Comparison of ENCODE assay signal across 8 mouse cellular contexts in genomic region chr11:120577211-120578023, GRCm38 (mm10). TPM values are rescaled to one million over a fixed set of nuclear protein-coding genes. Genes with fewer than 3 reads are reported as not detected.
A peak's percentile ranks its signal among the peaks of the same experiment; 100 is the strongest.
DNase-seq lines count a peak whose midpoint lies in the region; ATAC-seq and TF ChIP-seq lines count a peak whose summit lies in the region.

No protein-coding gene starts in this region.

- peaks cover 24% of the 10 kb centered on the region for H3K36me3 ChIP-seq in neural tube, embryonic 14.5 days (ENCODE audit: control insufficient read depth, insufficient read depth, low read length)
- H3K36me3 ChIP-seq in embryonic facial prominence, embryonic 14.5 days (ENCODE audit: control insufficient read depth, insufficient read depth, low read length): peaks cover 33% of the 10 kb centered on the region
- H3K36me3 ChIP-seq in liver, embryonic 14.5 days (replicated peaks; ENCODE audit: control insufficient read depth, insufficient read depth, low read depth): peaks cover 18% of the 10 kb centered on the region

- TF ChIP-seq CTCF in cerebellum, adult 2 months (IDR thresholded peaks at IDR 0.05; ENCODE audit: borderline replicate concordance, insufficient read depth, low read depth, low read length): peak; percentile 23; the same call in 1 of the 2 replicates
- peak; percentile 50 for TF ChIP-seq CTCF in liver, embryonic 14.5 days (IDR thresholded peaks at IDR 0.05; ENCODE audit: low read depth)

- 0 out of 2 replicates have a peak overlapping the region, but pooled peaks have one; percentile 16 for H3K9ac ChIP-seq in neural tube, embryonic 14.5 days (replicated peaks; ENCODE audit: low read depth, low read length)
- H3K9ac ChIP-seq in embryonic facial prominence, embryonic 14.5 days (ENCODE audit: low read depth, low read length): 0 out of 2 replicates have a peak overlapping the region, but pooled peaks have one; percentile 36
- H3K9ac ChIP-seq in liver, embryonic 14.5 days (replicated peaks): no peak overlapping the region

- TF ChIP-seq POLR2A in cerebellum, adult 2 months (IDR thresholded peaks at IDR 0.05; ENCODE audit: borderline replicate concordance, insufficient read depth, low read length): no peak

- H3K4me1 ChIP-seq in cerebellum, adult 2 months (ENCODE audit: control insufficient read depth, insufficient read depth, low read length): peaks cover 13% of the 10 kb centered on the region
- H3K4me1 ChIP-seq in neural tube, embryonic 14.5 days (ENCODE audit: control insufficient read depth, insufficient read depth, low read length): peaks cover 25% of the 10 kb centered on the region
- peaks cover 16% of the 10 kb centered on the region for H3K4me1 ChIP-seq in embryonic facial prominence, embryonic 14.5 days (ENCODE audit: control insufficient read depth, insufficient read depth, low read length)
- H3K4me1 ChIP-seq in liver, embryonic 14.5 days (replicated peaks; ENCODE audit: control insufficient read depth in 2 of 2, insufficient read depth in 2 of 2, low read length in 1 of 2): peaks cover 22 to 25% of the 10 kb centered on the region in 2 experiments

- no peak overlapping the region for H3K4me3 ChIP-seq in cerebellum, adult 2 months (replicated peaks; ENCODE audit: insufficient read depth, low read depth, low read length)
- H3K4me3 ChIP-seq in neural tube, embryonic 14.5 days (ENCODE audit: low read depth, low read length): no peak overlapping the region
- H3K4me3 ChIP-seq in embryonic facial prominence, embryonic 14.5 days (ENCODE audit: low read depth, low read length): no peak overlapping the region
- H3K4me3 ChIP-seq in liver, embryonic 14.5 days (ENCODE audit: insufficient read depth in 1 of 2, low read depth in 2 of 2, low read length in 2 of 2): no peak overlapping the region

- TF ChIP-seq EP300 in liver, embryonic 14.5 days (IDR thresholded peaks at IDR 0.05; ENCODE audit: low read depth): no peak

- 71% methylated on average over 7 of the region's 7 CpGs for WGBS in cerebellum, adult 2 months
- 84% methylated on average over 7 of the region's 7 CpGs for WGBS in neural tube, embryonic 14.5 days
- WGBS in embryonic facial prominence, embryonic 14.5 days: 81% methylated on average over 7 of the region's 7 CpGs
- WGBS in liver, embryonic 14.5 days (ENCODE audit: insufficient replicate concordance): 71% methylated on average over 7 of the region's 7 CpGs

- peak in 1 of 2 experiments; percentile 36 for DNase-seq in cerebellum, adult 2 months
- no peak for DNase-seq in cerebellum, adult 11 months
- DNase-seq in neural tube, embryonic 10.5 days (ENCODE audit: extremely low spot score, low spot score): no peak
- no peak for DNase-seq in embryonic facial prominence, embryonic 14.5 days (ENCODE audit: low spot score)
- DNase-seq in liver, embryonic 14.5 days (ENCODE audit: low read depth in 3 of 3, low spot score in 3 of 3): no peak
- no peak for DNase-seq in spleen, adult 12 weeks (ENCODE audit: low spot score)

- no peak for ATAC-seq in neural tube, embryonic 14.5 days (ENCODE audit: low read depth)
- ATAC-seq in embryonic facial prominence, embryonic 14.5 days (ENCODE audit: low read depth): no peak
- ATAC-seq in liver, embryonic 14.5 days (ENCODE audit: insufficient read depth): no peak
- ATAC-seq in megakaryocyte progenitor cell, adult 5-6 weeks (replicated peaks; ENCODE audit: poor library complexity): no peak

- H3K27ac ChIP-seq in cerebellum, adult 2 months (ENCODE audit: insufficient read depth, low read length): no peak overlapping the region
- no peak overlapping the region for H3K27ac ChIP-seq in neural tube, embryonic 14.5 days (ENCODE audit: low read depth, low read length)
- no peak overlapping the region for H3K27ac ChIP-seq in embryonic facial prominence, embryonic 14.5 days (replicated peaks; ENCODE audit: low read depth, low read length)
- H3K27ac ChIP-seq in liver, embryonic 14.5 days: peak overlapping the region; percentile 41

- H3K27me3 ChIP-seq in cerebellum, adult 2 months (ENCODE audit: control insufficient read depth, insufficient read depth, low read length): no peaks in the 10 kb centered on the region
- H3K27me3 ChIP-seq in neural tube, embryonic 14.5 days (ENCODE audit: control insufficient read depth, insufficient read depth, low read length): no peaks in the 10 kb centered on the region
- H3K27me3 ChIP-seq in embryonic facial prominence, embryonic 14.5 days (replicated peaks; ENCODE audit: control insufficient read depth, insufficient read depth, low read length): no peaks in the 10 kb centered on the region
- H3K27me3 ChIP-seq in liver, embryonic 14.5 days (ENCODE audit: control insufficient read depth, insufficient read depth, low read length): no peaks in the 10 kb centered on the region

- no peaks in the 10 kb centered on the region for H3K9me3 ChIP-seq in neural tube, embryonic 14.5 days (ENCODE audit: control insufficient read depth, low read length)
- H3K9me3 ChIP-seq in embryonic facial prominence, embryonic 14.5 days (ENCODE audit: control insufficient read depth, low read length): no peaks in the 10 kb centered on the region
- no peaks in the 10 kb centered on the region for H3K9me3 ChIP-seq in liver, embryonic 14.5 days (ENCODE audit: control insufficient read depth, low read length)

- H3K4me2 ChIP-seq in neural tube, embryonic 14.5 days (ENCODE audit: low read depth, low read length): no peak overlapping the region
- H3K4me2 ChIP-seq in embryonic facial prominence, embryonic 14.5 days (ENCODE audit: low read depth, low read length): no peak overlapping the region
- H3K4me2 ChIP-seq in liver, embryonic 14.5 days (ENCODE audit: low read depth): peak overlapping the region; percentile 11

RNA-seq across cellular contexts. Expression of gene Arhgdia, which starts 4.0 kb away (rescaled TPM):
- polyA plus RNA-seq in cerebellum, adult 2 months (2012; rRNA removed): 288 and 305 TPM in 2 replicates
- 419 and 479 TPM in 2 replicates for polyA plus RNA-seq in neural tube, embryonic 14.5 days (2014; fragmentation: Nextera tagmentation; extraction: Ambion mirVana)
- 558 and 609 TPM in 2 replicates for polyA plus RNA-seq in embryonic facial prominence, embryonic 14.5 days (2014; fragmentation: Nextera tagmentation; extraction: Ambion mirVana)
- polyA plus RNA-seq in liver, embryonic 14.5 days (2012; rRNA removed): 172 and 176 TPM in 2 replicates
- polyA plus RNA-seq in liver, embryonic 14.5 days (2014; fragmentation: Nextera tagmentation; extraction: Ambion mirVana): 191 and 204 TPM in 2 replicates
- total RNA-seq in megakaryocyte progenitor cell, adult 5-6 weeks (2015): 401 and 420 TPM in 2 replicates
- total RNA-seq in megakaryocyte progenitor cell, adult 5-6 weeks (2017): 177 and 193 TPM in 2 replicates

RNA-seq across cellular contexts. Expression of gene P4hb, which starts 4.4 kb away (rescaled TPM):
- 98.4 and 105 TPM in 2 replicates for polyA plus RNA-seq in cerebellum, adult 2 months (2012; rRNA removed)
- polyA plus RNA-seq in neural tube, embryonic 14.5 days (2014; fragmentation: Nextera tagmentation; extraction: Ambion mirVana): 248 and 330 TPM in 2 replicates
- 996 and 1,037 TPM in 2 replicates for polyA plus RNA-seq in embryonic facial prominence, embryonic 14.5 days (2014; fragmentation: Nextera tagmentation; extraction: Ambion mirVana)
- 144 and 214 TPM in 2 replicates for polyA plus RNA-seq in liver, embryonic 14.5 days (2012; rRNA removed)
- 497 and 525 TPM in 2 replicates for polyA plus RNA-seq in liver, embryonic 14.5 days (2014; fragmentation: Nextera tagmentation; extraction: Ambion mirVana)
- 669 and 748 TPM in 2 replicates for total RNA-seq in megakaryocyte progenitor cell, adult 5-6 weeks (2015)
- 1,254 and 1,320 TPM in 2 replicates for total RNA-seq in megakaryocyte progenitor cell, adult 5-6 weeks (2017)

RNA-seq across cellular contexts. Expression of gene Alyref, which starts 20.7 kb away (rescaled TPM):
- polyA plus RNA-seq in cerebellum, adult 2 months (2012; rRNA removed): 42.6 and 51.8 TPM in 2 replicates
- 191 and 222 TPM in 2 replicates for polyA plus RNA-seq in neural tube, embryonic 14.5 days (2014; fragmentation: Nextera tagmentation; extraction: Ambion mirVana)
- 406 and 433 TPM in 2 replicates for polyA plus RNA-seq in embryonic facial prominence, embryonic 14.5 days (2014; fragmentation: Nextera tagmentation; extraction: Ambion mirVana)
- 46.3 and 110 TPM in 2 replicates for polyA plus RNA-seq in liver, embryonic 14.5 days (2012; rRNA removed)
- polyA plus RNA-seq in liver, embryonic 14.5 days (2014; fragmentation: Nextera tagmentation; extraction: Ambion mirVana): 347 and 349 TPM in 2 replicates
- total RNA-seq in megakaryocyte progenitor cell, adult 5-6 weeks (2015): 197 and 227 TPM in 2 replicates
- 266 and 298 TPM in 2 replicates for total RNA-seq in megakaryocyte progenitor cell, adult 5-6 weeks (2017)

RNA-seq across cellular contexts. Expression of gene Anapc11, which starts 20.8 kb away (rescaled TPM):
- polyA plus RNA-seq in cerebellum, adult 2 months (2012; rRNA removed): 168 and 178 TPM in 2 replicates
- 209 and 236 TPM in 2 replicates for polyA plus RNA-seq in neural tube, embryonic 14.5 days (2014; fragmentation: Nextera tagmentation; extraction: Ambion mirVana)
- 238 and 242 TPM in 2 replicates for polyA plus RNA-seq in embryonic facial prominence, embryonic 14.5 days (2014; fragmentation: Nextera tagmentation; extraction: Ambion mirVana)
- 44.7 and 60.4 TPM in 2 replicates for polyA plus RNA-seq in liver, embryonic 14.5 days (2012; rRNA removed)
- polyA plus RNA-seq in liver, embryonic 14.5 days (2014; fragmentation: Nextera tagmentation; extraction: Ambion mirVana): 93.5 and 98.7 TPM in 2 replicates
- 66.2 and 67.6 TPM in 2 replicates for total RNA-seq in megakaryocyte progenitor cell, adult 5-6 weeks (2015)
- total RNA-seq in megakaryocyte progenitor cell, adult 5-6 weeks (2017): 22.9 and 25.7 TPM in 2 replicates

RNA-seq across cellular contexts. Expression of gene Ppp1r27, which starts 26.5 kb away (rescaled TPM):
- polyA plus RNA-seq in cerebellum, adult 2 months (2012; rRNA removed): not detected in 2 replicates
- polyA plus RNA-seq in neural tube, embryonic 14.5 days (2014; fragmentation: Nextera tagmentation; extraction: Ambion mirVana): not detected in 2 replicates
- polyA plus RNA-seq in embryonic facial prominence, embryonic 14.5 days (2014; fragmentation: Nextera tagmentation; extraction: Ambion mirVana): 9.6 and 9.7 TPM in 2 replicates
- polyA plus RNA-seq in liver, embryonic 14.5 days (2012; rRNA removed): not detected in 2 replicates
- polyA plus RNA-seq in liver, embryonic 14.5 days (2014; fragmentation: Nextera tagmentation; extraction: Ambion mirVana): not detected in 2 replicates
- not detected in 2 replicates for total RNA-seq in megakaryocyte progenitor cell, adult 5-6 weeks (2015)
- total RNA-seq in megakaryocyte progenitor cell, adult 5-6 weeks (2017): 1.3 TPM in 1 of 2 replicates, not detected in the other
